ENCODE assay signal across 8 mouse cellular contexts in genomic region chr10:34206436-34206782, GRCm38 (mm10). TPM values are rescaled to one million over a fixed set of nuclear protein-coding genes. Genes with fewer than 3 reads are reported as not detected.
DNase-seq lines count a peak whose midpoint lies in the region; ATAC-seq and TF ChIP-seq lines count a peak whose summit lies in the region.

No protein-coding gene starts in this region.

- DNase-seq in heart, postnatal 4 days, result peak; percentile 55
- DNase-seq in stomach, postnatal 0 days (ENCODE audit: low spot score), result peak; percentile 35

- peak overlapping the region; percentile 61; the same call in 1 of the 2 replicates for H3K27ac ChIP-seq in forebrain, embryonic 15.5 days (replicated peaks)
- H3K27ac ChIP-seq in limb, embryonic 15.5 days, result peak overlapping the region; percentile 96
- 0 out of 2 replicates have a peak overlapping the region, but pooled peaks have one; percentile 64 for H3K27ac ChIP-seq in midbrain, embryonic 13.5 days
- peak overlapping the region; percentile 94 for H3K27ac ChIP-seq in stomach, postnatal 0 days (replicated peaks)

- ATAC-seq in erythroblast, adult 5-6 weeks (replicated peaks; ENCODE audit: low FRiP score, poor library complexity, severe bottlenecking), result no peak
- peak; percentile 36 for ATAC-seq in activated CD4-positive, CD25-positive, alpha-beta regulatory T cell, adult 4 months
- ATAC-seq in forebrain, embryonic 15.5 days (replicated peaks), result no peak; the same call in 1 of the 2 replicates
- ATAC-seq in limb, embryonic 15.5 days (ENCODE audit: insufficient number of reproducible peaks, low FRiP score, low TSS enrichment, low read depth), result peak; percentile 56; the same call in 1 of the 2 replicates
- no peak for ATAC-seq in midbrain, embryonic 13.5 days
- peak; percentile 67; the same call in 1 of the 2 replicates for ATAC-seq in stomach, postnatal 0 days (ENCODE audit: low FRiP score, low TSS enrichment)

- H3K4me3 ChIP-seq in erythroblast, embryonic 14.5 days (replicated peaks), result peak overlapping the region; percentile 54
- H3K4me3 ChIP-seq in forebrain, embryonic 15.5 days, result peak overlapping the region; percentile 86
- H3K4me3 ChIP-seq in limb, embryonic 15.5 days, result peak overlapping the region; percentile 68
- H3K4me3 ChIP-seq in midbrain, embryonic 13.5 days (replicated peaks), result peak overlapping the region; percentile 73
- peak overlapping the region; percentile 75 for H3K4me3 ChIP-seq in stomach, postnatal 0 days (ENCODE audit: low read depth, low read length)

- H3K9ac ChIP-seq in forebrain, embryonic 15.5 days (replicated peaks), result peak overlapping the region; percentile 89
- peak overlapping the region; percentile 88 for H3K9ac ChIP-seq in limb, embryonic 15.5 days
- H3K9ac ChIP-seq in midbrain, embryonic 13.5 days (replicated peaks), result peak overlapping the region; percentile 87
- peak overlapping the region; percentile 81 for H3K9ac ChIP-seq in stomach, postnatal 0 days (ENCODE audit: low read length)

- no peak for TF ChIP-seq CTCF in stomach, postnatal 0 days (IDR thresholded peaks at IDR 0.05; ENCODE audit: low read depth)

- WGBS in forebrain, embryonic 15.5 days, result 0% methylated on average over 15 of the region's 15 CpGs
- 1% methylated on average over 15 of the region's 15 CpGs for WGBS in limb, embryonic 15.5 days
- 0% methylated on average over 15 of the region's 15 CpGs for WGBS in midbrain, embryonic 13.5 days
- 2% methylated on average over 15 of the region's 15 CpGs for WGBS in stomach, postnatal 0 days

- H3K4me2 ChIP-seq in forebrain, embryonic 15.5 days (replicated peaks), result peak overlapping the region; percentile 91
- peak overlapping the region; percentile 69 for H3K4me2 ChIP-seq in limb, embryonic 15.5 days
- peak overlapping the region; percentile 78 for H3K4me2 ChIP-seq in midbrain, embryonic 13.5 days (replicated peaks)
- peak overlapping the region; percentile 78 for H3K4me2 ChIP-seq in stomach, postnatal 0 days (replicated peaks; ENCODE audit: low read depth)

- peaks cover 6% of the 10 kb centered on the region for H3K4me1 ChIP-seq in erythroblast, embryonic 14.5 days (ENCODE audit: control insufficient read depth)
- H3K4me1 ChIP-seq in forebrain, embryonic 15.5 days, result peaks cover 11% of the 10 kb centered on the region
- H3K4me1 ChIP-seq in limb, embryonic 15.5 days, result peaks cover 8% of the 10 kb centered on the region; the same call in 1 of the 2 replicates
- H3K4me1 ChIP-seq in midbrain, embryonic 13.5 days (replicated peaks), result peaks cover 4% of the 10 kb centered on the region; the same call in 1 of the 2 replicates
- H3K4me1 ChIP-seq in stomach, postnatal 0 days (replicated peaks; ENCODE audit: control insufficient read depth, insufficient read depth), result no peaks in the 10 kb centered on the region

- no peaks in the 10 kb centered on the region; the same call in 1 of the 2 replicates for H3K9me3 ChIP-seq in erythroblast, embryonic 14.5 days (ENCODE audit: control insufficient read depth, low read length)
- no peaks in the 10 kb centered on the region for H3K9me3 ChIP-seq in forebrain, embryonic 15.5 days
- no peaks in the 10 kb centered on the region for H3K9me3 ChIP-seq in limb, embryonic 15.5 days
- H3K9me3 ChIP-seq in midbrain, embryonic 13.5 days, result no peaks in the 10 kb centered on the region
- H3K9me3 ChIP-seq in stomach, postnatal 0 days (ENCODE audit: control insufficient read depth, low read length), result no peaks in the 10 kb centered on the region

- peaks cover 52% of the 10 kb centered on the region for H3K27me3 ChIP-seq in erythroblast, embryonic 14.5 days (ENCODE audit: control insufficient read depth)
- H3K27me3 ChIP-seq in forebrain, embryonic 15.5 days, result no peaks in the 10 kb centered on the region
- no peaks in the 10 kb centered on the region for H3K27me3 ChIP-seq in limb, embryonic 15.5 days
- no peaks in the 10 kb centered on the region for H3K27me3 ChIP-seq in midbrain, embryonic 13.5 days
- no peaks in the 10 kb centered on the region for H3K27me3 ChIP-seq in stomach, postnatal 0 days (ENCODE audit: control insufficient read depth, insufficient read depth, low read length)

- H3K36me3 ChIP-seq in erythroblast, embryonic 14.5 days (ENCODE audit: control insufficient read depth), result no peaks in the 10 kb centered on the region
- no peaks in the 10 kb centered on the region for H3K36me3 ChIP-seq in forebrain, embryonic 15.5 days
- H3K36me3 ChIP-seq in limb, embryonic 15.5 days, result no peaks in the 10 kb centered on the region
- H3K36me3 ChIP-seq in midbrain, embryonic 13.5 days, result no peaks in the 10 kb centered on the region
- H3K36me3 ChIP-seq in stomach, postnatal 0 days (ENCODE audit: control insufficient read depth, insufficient read depth, low read length), result no peaks in the 10 kb centered on the region

- no peak for TF ChIP-seq EP300 in stomach, postnatal 0 days (optimal IDR thresholded peaks at IDR 0.05)

RNA-seq across cellular contexts. Expression of gene Dse, which starts 1.1 kb away (rescaled TPM):
- polyA plus RNA-seq in erythroblast, embryonic 14.5 days (2012), result 0.02 TPM in 1 of 2 replicates, not detected in the other
- 2.5 and 2.7 TPM in 2 replicates for total RNA-seq in erythroblast, adult 5-6 weeks (2015; ENCODE audit: low replicate concordance)
- 2.2 and 6.4 TPM in 2 replicates for total RNA-seq in erythroblast, adult 5-6 weeks (2017; ENCODE audit: low replicate concordance)
- polyA plus RNA-seq in activated CD4-positive, CD25-positive, alpha-beta regulatory T cell, adult 4 months (2017; shearing (Covaris generic)), result 1 to 10 TPM; 1.0 to 2.0 TPM
- polyA plus RNA-seq in forebrain, embryonic 15.5 days (2015; fragmentation: Nextera tagmentation; extraction: Ambion mirVana), result 4.3 and 4.7 TPM in 2 replicates
- total RNA-seq in heart, postnatal 4 days (2021), result 10 to 100 TPM; 10.3 to 10.6 TPM
- 35.5 and 39.0 TPM in 2 replicates for polyA plus RNA-seq in limb, embryonic 15.5 days (2015; fragmentation: Nextera tagmentation; extraction: Ambion mirVana)
- 6.2 and 6.7 TPM in 2 replicates for polyA plus RNA-seq in midbrain, embryonic 13.5 days (2015; fragmentation: Nextera tagmentation; extraction: Ambion mirVana)
- polyA plus RNA-seq in stomach, postnatal 0 days (2015; fragmentation: Nextera tagmentation; extraction: Ambion mirVana), result 7.5 and 8.3 TPM in 2 replicates

Comparison
In these comparisons a context has a peak if more than half of its experiments do, and no peak if none do; other contexts are left out.
1. ATAC-seq: peak in activated CD4-positive, CD25-positive, alpha-beta regulatory T cell, adult 4 months (single experiment), limb, embryonic 15.5 days (single experiment) and stomach, postnatal 0 days (single experiment); none in erythroblast, adult 5-6 weeks (single experiment), forebrain, embryonic 15.5 days (single experiment) and midbrain, embryonic 13.5 days (single experiment).
2. Peak in every context shown above with its lines, with median percentiles within 50 percentile points of each other: H3K4me3 ChIP-seq, H3K27ac ChIP-seq, H3K4me2 ChIP-seq and H3K9ac ChIP-seq.